Mouse (Mus musculus) erythroblast, embryonic 14.5 days (primary cell): ENCODE data around the gene Mctp1. TPM values are rescaled to one million over a fixed set of nuclear protein-coding genes. Genes with fewer than 3 reads are reported as not detected.

Source experiments
- H3K27me3 ChIP-seq: 2 replicates; pipeline ENCODE4 v1.6.1; 2012; ENCODE audit warnings: inconsistent platforms; ENCODE audit not compliant: control insufficient read depth
- H3K36me3 ChIP-seq: 2 replicates; pipeline ENCODE4 v1.6.1; 2012; ENCODE audit warnings: mild to moderate bottlenecking, inconsistent platforms; ENCODE audit not compliant: control insufficient read depth
- H3K4me1 ChIP-seq: 2 replicates; pipeline ENCODE4 v1.6.1; 2012; ENCODE audit warnings: inconsistent platforms; ENCODE audit not compliant: control insufficient read depth
- H3K4me3 ChIP-seq: replicated peaks from 2 replicates; pipeline ENCODE3; 2012; ENCODE audit warnings: moderate library complexity, mild to moderate bottlenecking, inconsistent platforms
- H3K9me3 ChIP-seq: 2 replicates; pipeline ENCODE4 v1.6.1; 2012; ENCODE audit warnings: low read length, inconsistent platforms, mixed read lengths; ENCODE audit not compliant: control insufficient read depth
- GATA1 ChIP-seq: IDR thresholded peaks from 2 replicates; pipeline ENCODE4 v1.6.1; 2012; ENCODE audit warnings: low read length, inconsistent platforms, mixed read lengths
- TAL1 ChIP-seq: IDR thresholded peaks from 3 replicates; pipeline ENCODE4 v1.6.1; 2012; ENCODE audit warnings: low read length, inconsistent platforms, mixed read lengths
- polyA plus RNA-seq: library from polyadenylated mRNA; stranded (reverse); fragments of >175 nt; gene quantifications from 2 replicates; pipeline ENCODE4 v1.2.3, GENCODE M21; 2012

Gene Mctp1
- polyA plus RNA-seq, 1 experiment: not detected

GRCm38 (mm10) chr13:77003684-77004083 is 619.3 kb downstream of the Mctp1 start:
- Histone ChIP-seq H3K9me3 (no peaks in the 10 kb centered on the region), H3K27me3 (no peaks in the 10 kb centered on the region), H3K4me1 (no peaks in the 10 kb centered on the region), H3K4me3 (no peak overlapping the region), H3K36me3 (no peaks in the 10 kb centered on the region)
- TF ChIP-seq TAL1: no peak
- TF ChIP-seq GATA1: no peak

- H3K27me3 ChIP-seq: no peaks in the 10 kb centered on the region
- H3K36me3 ChIP-seq: no peaks in the 10 kb centered on the region
- no peak overlapping the region for H3K4me3 ChIP-seq
- no peaks in the 10 kb centered on the region for H3K9me3 ChIP-seq
- no peak for TF ChIP-seq GATA1
- no peak for TF ChIP-seq TAL1
- H3K4me1 ChIP-seq: no peaks in the 10 kb centered on the region
Measured at GRCm38 (mm10) chr13:77018851-77019250, 634.5 kb downstream of the Mctp1 start.

GRCm38 (mm10) chr13:77029594-77029993 is 645.3 kb downstream of the Mctp1 start:
- Histone ChIP-seq H3K9me3 (no peaks in the 10 kb centered on the region), H3K36me3 (no peaks in the 10 kb centered on the region), H3K4me3 (no peak overlapping the region), H3K4me1 (no peaks in the 10 kb centered on the region), H3K27me3 (no peaks in the 10 kb centered on the region)
- no peak for TF ChIP-seq TAL1
- TF ChIP-seq GATA1: no peak

- TF ChIP-seq TAL1 (no peak), GATA1 (no peak)
- H3K9me3 ChIP-seq: no peaks in the 10 kb centered on the region
- no peak overlapping the region for H3K4me3 ChIP-seq
- H3K4me1 ChIP-seq: no peaks in the 10 kb centered on the region
- no peaks in the 10 kb centered on the region for H3K27me3 ChIP-seq
- H3K36me3 ChIP-seq: peaks cover 12% of the 10 kb centered on the region
Measured at GRCm38 (mm10) chr13:77043375-77043774, 659.0 kb downstream of the Mctp1 start.

- Histone ChIP-seq H3K36me3 (peaks cover 20% of the 10 kb centered on the region), H3K4me1 (no peaks in the 10 kb centered on the region), H3K4me3 (no peak overlapping the region), H3K27me3 (no peaks in the 10 kb centered on the region), H3K9me3 (no peaks in the 10 kb centered on the region)
- TF ChIP-seq GATA1 (no peak), TAL1 (no peak)
Measured at GRCm38 (mm10) chr13:77045375-77045774, 661.0 kb downstream of the Mctp1 start.

GRCm38 (mm10) chr13:77046416-77046815 is 662.1 kb downstream of the Mctp1 start:
- Histone ChIP-seq H3K27me3 (no peaks in the 10 kb centered on the region), H3K36me3 (peaks cover 21% of the 10 kb centered on the region), H3K4me1 (no peaks in the 10 kb centered on the region), H3K4me3 (no peak overlapping the region), H3K9me3 (no peaks in the 10 kb centered on the region)
- TF ChIP-seq GATA1 (no peak), TAL1 (no peak)

GRCm38 (mm10) chr13:77047179-77047931 is 663.0 kb downstream of the Mctp1 start:
- Histone ChIP-seq H3K9me3 (no peaks in the 10 kb centered on the region), H3K4me1 (no peaks in the 10 kb centered on the region), H3K4me3 (no peak overlapping the region), H3K27me3 (no peaks in the 10 kb centered on the region), H3K36me3 (peaks cover 25% of the 10 kb centered on the region)
- TF ChIP-seq GATA1: no peak
- no peak for TF ChIP-seq TAL1

- no peaks in the 10 kb centered on the region for H3K4me1 ChIP-seq
- TF ChIP-seq TAL1 (no peak), GATA1 (no peak)
Measured at GRCm38 (mm10) chr13:77048461-77048860, 664.1 kb downstream of the Mctp1 start.

GRCm38 (mm10) chr13:77049736-77050135 is 665.4 kb downstream of the Mctp1 start:
- Histone ChIP-seq H3K4me1 (no peaks in the 10 kb centered on the region), H3K27me3 (no peaks in the 10 kb centered on the region), H3K4me3 (no peak overlapping the region), H3K36me3 (peaks cover 19% of the 10 kb centered on the region), H3K9me3 (no peaks in the 10 kb centered on the region)
- no peak for TF ChIP-seq TAL1
- no peak for TF ChIP-seq GATA1

More at GRCm38 (mm10) chr13:77048461-77048860, 664.1 kb downstream of the Mctp1 start:
- Histone ChIP-seq H3K4me3 (no peak overlapping the region), H3K36me3 (peaks cover 23% of the 10 kb centered on the region), H3K9me3 (no peaks in the 10 kb centered on the region), H3K27me3 (no peaks in the 10 kb centered on the region)
